Mouse (Mus musculus) MEL (cell line): ENCODE measurements around the gene Hdac4. TPM values are rescaled to one million over a fixed set of nuclear protein-coding genes. Genes with fewer than 3 reads are reported as not detected.

Experiments used
- DNase-seq: peaks from one replicate; pipeline ENCODE4 v3.0.0; 2011; ENCODE audit warnings: low read depth, low spot score
- H3K27ac ChIP-seq: 2 replicates; pipeline ENCODE4 v1.5.1; 2012; ENCODE audit warnings: low read depth, mild to moderate bottlenecking, control low read depth, low read length, moderate library complexity; ENCODE audit not compliant: control insufficient read depth
- H3K27me3 ChIP-seq, 2 experiments: fragments of 150-350 bp in 1 of 2; sonication (generic) in 1 of 2; 2 replicates each; pipeline ENCODE4 v1.6.1; 2012; ENCODE audit warnings: low read length in 2 of 2, mild to moderate bottlenecking in 2 of 2, improper control_type of control experiment in 1 of 2, moderate library complexity in 1 of 2; ENCODE audit not compliant: insufficient read depth in 2 of 2, control insufficient read depth in 1 of 2
- H3K36me3 ChIP-seq, 2 experiments: 2 replicates each; pipeline ENCODE4 v1.6.1; 2012 to 2014; ENCODE audit warnings: low read length in 2 of 2, improper control_type of control experiment in 1 of 2, inconsistent platforms in 1 of 2, mild to moderate bottlenecking in 1 of 2; ENCODE audit not compliant: insufficient read depth in 2 of 2, control insufficient read depth in 1 of 2
- H3K4me1 ChIP-seq, 2 experiments: fragments of 150-350 bp in 1 of 2; sonication (generic) in 1 of 2; 2 replicates each; pipeline ENCODE4 v1.6.1; 2012; ENCODE audit warnings: low read length in 2 of 2, improper control_type of control experiment in 1 of 2, mild to moderate bottlenecking in 1 of 2; ENCODE audit not compliant: insufficient read depth in 2 of 2, control insufficient read depth in 1 of 2
- H3K4me3 ChIP-seq, 2 experiments: fragments of 150-350 bp in 1 of 2; sonication (generic) in 1 of 2; 2 replicates each; pipeline ENCODE4 v1.5.1; 2012; ENCODE audit warnings: low read depth in 2 of 2, low read length in 2 of 2, mild to moderate bottlenecking in 2 of 2, moderate library complexity in 2 of 2, control low read depth in 1 of 2, improper control_type of control experiment in 1 of 2; ENCODE audit not compliant: control insufficient read depth in 1 of 2, insufficient read depth in 1 of 2
- H3K79me2 ChIP-seq: 2 replicates; pipeline ENCODE4 v1.6.1; 2012; ENCODE audit warnings: mild to moderate bottlenecking, low read length, moderate library complexity; ENCODE audit not compliant: control insufficient read depth, poor library complexity, insufficient read depth
- H3K9ac ChIP-seq: 2 replicates; pipeline ENCODE4 v1.6.1; 2012; ENCODE audit warnings: low read depth, mild to moderate bottlenecking, control low read depth, low read length, moderate library complexity; ENCODE audit not compliant: control insufficient read depth, poor library complexity, severe bottlenecking
- H3K9me3 ChIP-seq: fragments of 150-350 bp; sonication (generic); replicated peaks from 2 replicates; pipeline ENCODE4 v1.6.1; 2012; ENCODE audit warnings: mild to moderate bottlenecking, low read length, improper control_type of control experiment, moderate library complexity; ENCODE audit not compliant: insufficient read depth
- CHD1 ChIP-seq: IDR thresholded peaks from 2 replicates; pipeline ENCODE4 v1.6.1; 2012; ENCODE audit warnings: low read depth, mild to moderate bottlenecking, inconsistent platforms, low read length, improper control_type of control experiment
- CHD2 ChIP-seq: IDR thresholded peaks from 2 replicates; pipeline ENCODE4 v1.6.1; 2011; ENCODE audit warnings: low read length, improper control_type of control experiment
- CTCF ChIP-seq, 3 experiments: IDR thresholded peaks in 2 of 3; conservative IDR thresholded peaks in 1 of 3; 2 replicates each; pipeline ENCODE4 v1.5.1; 2011 to 2012; ENCODE audit warnings: low read length in 3 of 3, low read depth in 2 of 3, mild to moderate bottlenecking in 2 of 3, improper control_type of control experiment in 1 of 3, inconsistent platforms in 1 of 3, mixed read lengths in 1 of 3, moderate library complexity in 1 of 3; ENCODE audit not compliant: control insufficient read depth in 1 of 3, insufficient read depth in 1 of 3, poor library complexity in 1 of 3, severe bottlenecking in 1 of 3
- E2F4 ChIP-seq: IDR thresholded peaks from 2 replicates; pipeline ENCODE4 v1.6.1; 2011; ENCODE audit warnings: low read depth, low read length, improper control_type of control experiment, borderline replicate concordance
- EP300 ChIP-seq, 2 experiments: IDR thresholded peaks; 2 replicates each; pipeline ENCODE4 v1.6.1; 2011; ENCODE audit warnings: improper control_type of control experiment in 2 of 2, low read length in 2 of 2, low read depth in 1 of 2, mild to moderate bottlenecking in 1 of 2
- GABPA ChIP-seq: IDR thresholded peaks from 2 replicates; pipeline ENCODE4 v1.6.1; 2012; ENCODE audit warnings: low read depth, mild to moderate bottlenecking, inconsistent platforms, low read length, improper control_type of control experiment, moderate library complexity
- GATA1 ChIP-seq: IDR thresholded peaks from 2 replicates; pipeline ENCODE4 v1.6.1; 2011; ENCODE audit warnings: low read depth, low read length, improper control_type of control experiment
- HCFC1 ChIP-seq: IDR thresholded peaks from 2 replicates; pipeline ENCODE4 v1.6.1; 2012; ENCODE audit warnings: low read depth, mild to moderate bottlenecking, inconsistent platforms, low read length, improper control_type of control experiment, moderate library complexity
- MAFK ChIP-seq: IDR thresholded peaks from 2 replicates; pipeline ENCODE4 v1.6.1; 2011; ENCODE audit warnings: low read depth, mild to moderate bottlenecking, low read length, improper control_type of control experiment, borderline replicate concordance
- MAX ChIP-seq: IDR thresholded peaks from 2 replicates; pipeline ENCODE4 v1.6.1; 2011; ENCODE audit warnings: low read length, improper control_type of control experiment
- MAZ ChIP-seq: IDR thresholded peaks from 2 replicates; pipeline ENCODE4 v1.6.1; 2012; ENCODE audit warnings: low read depth, mild to moderate bottlenecking, inconsistent platforms, low read length, improper control_type of control experiment
- MXI1 ChIP-seq: IDR thresholded peaks from 2 replicates; pipeline ENCODE4 v1.6.1; 2011; ENCODE audit warnings: mild to moderate bottlenecking, low read depth, low read length, improper control_type of control experiment
- MYC ChIP-seq: IDR thresholded peaks from 2 replicates; pipeline ENCODE4 v1.6.1; 2011; ENCODE audit warnings: low read depth, mild to moderate bottlenecking, low read length, improper control_type of control experiment, moderate library complexity
- NRF1 ChIP-seq: IDR thresholded peaks from 2 replicates; pipeline ENCODE4 v1.6.1; 2014; ENCODE audit warnings: low read depth, mild to moderate bottlenecking, inconsistent platforms, low read length, improper control_type of control experiment, moderate library complexity; ENCODE audit not compliant: poor library complexity, insufficient read depth, severe bottlenecking
- POLR2AphosphoS2 ChIP-seq: IDR thresholded peaks from 2 replicates; pipeline ENCODE4 v1.6.1; 2011; ENCODE audit warnings: low read length, improper control_type of control experiment
- RCOR1 ChIP-seq: IDR thresholded peaks from 2 replicates; pipeline ENCODE4 v1.6.1; 2012; ENCODE audit warnings: low read depth, mild to moderate bottlenecking, inconsistent platforms, low read length, improper control_type of control experiment
- SIN3A ChIP-seq: IDR thresholded peaks from 2 replicates; pipeline ENCODE4 v1.6.1; 2012; ENCODE audit warnings: low read length, improper control_type of control experiment, inconsistent platforms
- SMC3 ChIP-seq: IDR thresholded peaks from 2 replicates; pipeline ENCODE4 v1.6.1; 2011; ENCODE audit warnings: low read depth, low read length, improper control_type of control experiment
- TAL1 ChIP-seq: IDR thresholded peaks from 2 replicates; pipeline ENCODE4 v1.6.1; 2012; ENCODE audit warnings: mild to moderate bottlenecking, inconsistent platforms, low read length, moderate library complexity, mixed read lengths
- TBP ChIP-seq: IDR thresholded peaks from 2 replicates; pipeline ENCODE4 v1.8.0; 2011; ENCODE audit warnings: low read depth, low read length, improper control_type of control experiment
- TCF12 ChIP-seq: IDR thresholded peaks from 2 replicates; pipeline ENCODE4 v1.6.1; 2014; ENCODE audit warnings: low read depth, mild to moderate bottlenecking, inconsistent platforms, low read length, improper control_type of control experiment, moderate library complexity
- UBTF ChIP-seq: IDR thresholded peaks from 2 replicates; pipeline ENCODE4 v1.6.1; 2012; ENCODE audit warnings: low read depth, mild to moderate bottlenecking, inconsistent platforms, low read length, improper control_type of control experiment, moderate library complexity, borderline replicate concordance; ENCODE audit not compliant: insufficient read depth
- USF1 ChIP-seq: IDR thresholded peaks from 2 replicates; pipeline ENCODE4 v1.6.1; 2014; ENCODE audit warnings: low read depth, mild to moderate bottlenecking, inconsistent platforms, low read length, improper control_type of control experiment, moderate library complexity
- USF2 ChIP-seq, 2 experiments: IDR thresholded peaks; 2 replicates each; pipeline ENCODE4 v1.6.1; 2011 to 2012; ENCODE audit warnings: improper control_type of control experiment in 2 of 2, low read length in 2 of 2, borderline replicate concordance in 1 of 2, inconsistent platforms in 1 of 2, low read depth in 1 of 2, mild to moderate bottlenecking in 1 of 2; ENCODE audit not compliant: insufficient read depth in 1 of 2
- ZC3H11A ChIP-seq: IDR thresholded peaks from 2 replicates; pipeline ENCODE4 v1.6.1; 2012; ENCODE audit warnings: low read depth, mild to moderate bottlenecking, inconsistent platforms, low read length, improper control_type of control experiment
- ZKSCAN1 ChIP-seq: IDR thresholded peaks from 2 replicates; pipeline ENCODE4 v1.6.1; 2012; ENCODE audit warnings: low read depth, mild to moderate bottlenecking, inconsistent platforms, low read length, improper control_type of control experiment, moderate library complexity
- ZNF384 ChIP-seq: IDR thresholded peaks from 2 replicates; pipeline ENCODE4 v1.6.1; 2012; ENCODE audit warnings: low read depth, mild to moderate bottlenecking, inconsistent platforms, low read length, improper control_type of control experiment
- polyA plus RNA-seq, 2 experiments: library from polyadenylated mRNA; stranded (reverse) in 1 of 2; unstranded in 1 of 2; fragments of >175 nt in 1 of 2; fragments of >200 nt in 1 of 2; gene quantifications; 2 replicates each; pipeline versions ENCODE4 v1.2.1 to v1.2.4; 2012; ENCODE audit warnings: low replicate concordance in 2 of 2, low read depth in 1 of 2; ENCODE audit not compliant: insufficient read length in 2 of 2, insufficient read depth in 1 of 2, missing spikeins in 1 of 2
- total RNA-seq: library from RNA; depleted of rRNA; stranded (reverse); fragments of 300-350 nt; gene quantifications from 2 replicates; pipeline ENCODE4 v1.2.3, GENCODE M21; 2012

The Hdac4 gene
- total and polyA plus RNA-seq, 3 experiments: 11.0 to 19.5 (median 12.3) TPM

DNA sequence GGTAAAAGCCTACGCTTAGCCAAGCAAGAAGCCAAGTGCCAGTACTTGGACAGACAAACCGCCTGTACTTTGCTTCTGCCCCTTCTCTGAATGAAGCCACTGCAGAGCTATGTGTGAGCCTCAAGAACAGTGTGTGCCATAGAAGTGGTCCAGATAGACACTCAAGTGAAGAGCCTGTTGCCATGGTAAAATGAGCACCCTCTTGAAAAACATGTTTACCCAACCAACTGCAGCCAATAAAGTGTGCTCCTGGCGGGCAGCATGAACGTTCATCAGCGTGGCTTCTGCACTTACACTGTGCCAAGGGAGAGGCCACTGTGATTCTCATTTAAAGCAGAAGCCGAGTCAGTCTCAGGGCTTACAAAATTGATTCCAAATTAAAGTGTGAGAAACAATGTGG, 165.0 kb downstream of the Hdac4 start:
- Histone ChIP-seq H3K27me3 (no peaks in the 10 kb centered on the region), H3K27ac (no peak overlapping the region), H3K4me1 (no peaks in the 10 kb centered on the region), H3K4me3 (no peak overlapping the region), H3K9ac (no peak overlapping the region), H3K36me3 (no peaks in the 10 kb centered on the region; a peak in 2 of 4 replicates), H3K79me2 (no peaks in the 10 kb centered on the region), H3K9me3 (no peaks in the 10 kb centered on the region)
- no peak for DNase-seq
- TF ChIP-seq USF2 (IDR thresholded peaks at IDR 0.05; ENCODE audit: borderline replicate concordance in 1 of 2, insufficient read depth in 1 of 2, low read depth in 1 of 2, low read length in 2 of 2) (no peak), HCFC1 (no peak), UBTF (no peak), E2F4 (no peak), CHD1 (no peak), ZKSCAN1 (no peak), MYC (no peak), TAL1 (no peak), SIN3A (no peak), GABPA (no peak), ZNF384 (no peak), MXI1 (no peak), CHD2 (no peak), TBP (no peak), POLR2AphosphoS2 (no peak), ZC3H11A (no peak)

DNA sequence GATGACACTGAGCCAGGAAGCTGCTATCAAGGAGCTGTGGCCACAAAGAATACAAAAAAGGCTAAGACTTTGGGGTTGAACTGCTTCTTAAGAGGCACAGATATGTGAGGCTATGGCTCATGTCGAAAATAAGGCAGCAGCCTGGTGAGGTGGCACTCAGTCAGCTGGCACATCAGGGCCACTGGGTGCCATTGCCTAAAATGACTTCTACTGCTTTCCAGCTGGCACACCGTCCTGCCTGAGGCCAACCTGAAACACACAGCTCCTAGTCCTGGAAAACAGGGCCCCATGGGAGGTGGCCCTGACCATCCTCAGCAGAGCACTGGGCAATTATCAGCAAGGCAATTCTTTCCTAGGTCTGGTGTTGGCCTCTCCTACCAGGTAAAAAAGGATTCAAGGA, 167.3 kb downstream of the Hdac4 start:
- H3K9me3 ChIP-seq: no peaks in the 10 kb centered on the region
- H3K4me3 ChIP-seq: no peak overlapping the region
- H3K27me3 ChIP-seq: no peaks in the 10 kb centered on the region
- H3K36me3 ChIP-seq: no peaks in the 10 kb centered on the region; a peak in 2 of 4 replicates
- H3K4me1 ChIP-seq: no peaks in the 10 kb centered on the region; a peak in 1 of 4 replicates
- no peak overlapping the region for H3K9ac ChIP-seq
- DNase-seq: no peak
- no peak overlapping the region for H3K27ac ChIP-seq
- no peaks in the 10 kb centered on the region for H3K79me2 ChIP-seq
- TF ChIP-seq GATA1 (no peak), TCF12 (no peak), ZC3H11A (no peak), MAFK (no peak), EP300 (IDR thresholded peaks at IDR 0.05; ENCODE audit: low read depth in 1 of 2, low read length in 2 of 2) (no peak), MAX (no peak), POLR2AphosphoS2 (no peak), ZNF384 (no peak), SMC3 (no peak), USF1 (no peak), MYC (no peak), SIN3A (no peak), CTCF (IDR thresholded peaks at IDR 0.05 in 2 of 3, conservative IDR thresholded peaks at IDR 0.05 in 1 of 3; ENCODE audit: control insufficient read depth in 1 of 3, insufficient read depth in 1 of 3, low read depth in 2 of 3, low read length in 3 of 3, poor library complexity in 1 of 3, severe bottlenecking in 1 of 3) (no peak), TAL1 (no peak), RCOR1 (no peak), NRF1 (no peak), MAZ (no peak)
